Mouse (Mus musculus): ENCODE measurements around the gene Nagk.

DNA sequence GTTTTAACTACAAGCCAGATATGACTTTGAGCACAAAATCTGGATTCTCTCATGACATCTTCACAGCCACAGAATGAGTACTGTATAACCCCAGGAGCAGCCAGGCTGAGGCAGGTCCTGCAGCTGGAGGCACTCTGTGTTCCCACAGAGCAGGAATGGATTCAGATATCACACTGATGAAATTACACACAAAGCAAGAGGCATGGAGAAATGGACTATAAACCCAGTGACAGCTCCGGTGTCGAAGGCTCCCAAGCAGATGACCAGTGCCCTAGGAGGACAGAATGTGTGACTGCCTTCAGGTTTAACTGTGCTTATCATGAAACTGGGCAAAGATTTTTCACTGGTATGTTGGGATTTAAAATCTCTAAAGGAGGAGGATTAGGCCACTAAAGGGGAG is 51.4 kb downstream of the Nagk start:
- TF ChIP-seq CTCF (IDR thresholded peaks at IDR 0.05): no peak
- no peak for TF ChIP-seq POLR2A (IDR thresholded peaks at IDR 0.05; ENCODE audit: insufficient read depth, low read depth, low read length)

All from heart, adult 2 months (tissue).